Mouse (Mus musculus): Measurements from ENCODE around the gene Pdcd1lg2. TPM values are rescaled to one million over a fixed set of nuclear protein-coding genes. Genes with fewer than 3 reads are reported as not detected.

The Pdcd1lg2 gene
- polyA plus RNA-seq, 1 experiment = 0.19 TPM

DNA sequence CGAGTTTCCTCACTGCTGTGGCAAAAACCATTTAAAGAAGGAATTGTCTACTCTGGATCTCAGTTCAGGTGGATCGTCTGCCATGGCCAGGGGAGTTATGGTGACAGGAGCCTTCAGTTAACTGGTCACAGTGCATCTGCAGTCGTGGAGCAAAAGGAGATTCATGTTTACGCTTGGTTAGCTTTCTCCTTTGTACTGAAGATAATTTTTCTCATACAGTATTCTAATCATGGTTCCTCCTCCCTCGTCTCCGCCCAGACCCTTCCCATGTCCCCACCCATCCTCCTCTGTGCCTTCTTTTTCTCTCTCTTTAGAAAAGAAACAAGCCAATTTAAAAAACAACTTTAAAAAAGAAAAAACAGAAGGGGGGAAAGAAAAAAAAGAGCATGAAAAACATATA is 70.9 kb downstream of the Pdcd1lg2 start:
- TF ChIP-seq POLR2A (IDR thresholded peaks at IDR 0.05; ENCODE audit: control insufficient read depth, low read depth, low read length) = no peak
- no peak for TF ChIP-seq CTCF (IDR thresholded peaks at IDR 0.05; ENCODE audit: control insufficient read depth, insufficient read depth, insufficient replicate concordance, low read depth, low read length)
- H3K27ac ChIP-seq (ENCODE audit: control insufficient read depth, insufficient read depth, low read depth, low read length) = no peak overlapping the region
- H3K27me3 ChIP-seq (ENCODE audit: control insufficient read depth, insufficient read depth, low read length) = no peaks in the 10 kb centered on the region
- no peaks in the 10 kb centered on the region for H3K36me3 ChIP-seq (ENCODE audit: control insufficient read depth, insufficient read depth, low read length)
- H3K4me3 ChIP-seq (ENCODE audit: control insufficient read depth, low read depth, low read length) = no peak overlapping the region
- H3K4me1 ChIP-seq (ENCODE audit: control insufficient read depth, insufficient read depth, low read length) = no peaks in the 10 kb centered on the region

DNA sequence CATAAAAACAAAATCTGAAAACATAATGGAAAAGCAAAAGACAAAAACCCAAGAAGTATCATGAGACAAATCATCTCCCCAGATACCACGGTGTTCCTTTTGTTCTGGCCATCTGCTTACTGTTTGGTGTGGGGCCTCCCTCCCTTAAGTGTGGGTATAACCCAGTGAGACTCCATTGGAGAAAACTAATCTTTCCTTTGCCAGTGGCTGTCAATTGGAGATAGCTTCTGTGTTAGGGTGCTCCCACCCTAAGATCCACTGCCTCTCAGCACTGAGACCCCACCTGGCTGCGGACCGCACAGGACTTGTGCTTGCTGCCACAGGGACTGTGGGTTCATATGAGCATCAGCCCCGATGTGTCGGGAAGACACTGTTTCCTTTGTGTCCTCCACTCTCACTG is 71.4 kb downstream of the Pdcd1lg2 start:
- Histone ChIP-seq H3K27ac (ENCODE audit: control insufficient read depth, insufficient read depth, low read depth, low read length) (no peak overlapping the region), H3K36me3 (ENCODE audit: control insufficient read depth, insufficient read depth, low read length) (no peaks in the 10 kb centered on the region), H3K4me3 (ENCODE audit: control insufficient read depth, low read depth, low read length) (no peak overlapping the region), H3K4me1 (ENCODE audit: control insufficient read depth, insufficient read depth, low read length) (no peaks in the 10 kb centered on the region), H3K27me3 (ENCODE audit: control insufficient read depth, insufficient read depth, low read length) (no peaks in the 10 kb centered on the region)
- TF ChIP-seq POLR2A (IDR thresholded peaks at IDR 0.05; ENCODE audit: control insufficient read depth, low read depth, low read length) (no peak), CTCF (IDR thresholded peaks at IDR 0.05; ENCODE audit: control insufficient read depth, insufficient read depth, insufficient replicate concordance, low read depth, low read length) (no peak)

DNA sequence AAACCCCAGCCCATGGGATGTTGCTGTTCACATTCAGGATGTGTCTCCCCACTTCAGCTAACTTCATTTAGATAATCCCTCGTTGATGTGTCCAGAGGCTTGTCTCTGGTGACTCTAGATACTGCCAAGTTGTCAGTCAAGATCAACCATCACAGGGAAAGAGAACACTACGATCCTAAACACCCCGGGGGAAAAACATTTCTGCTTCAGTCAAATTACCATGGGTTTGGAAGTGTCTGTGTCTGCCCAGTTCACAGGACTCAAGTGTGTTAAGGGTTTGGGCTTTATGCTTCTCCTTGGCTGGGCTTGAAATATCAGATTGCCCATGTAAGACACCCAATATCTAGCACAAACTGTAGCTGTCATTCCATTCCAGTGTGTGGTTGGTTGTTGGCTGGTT is 71.9 kb downstream of the Pdcd1lg2 start:
- no peak for TF ChIP-seq POLR2A (IDR thresholded peaks at IDR 0.05; ENCODE audit: control insufficient read depth, low read depth, low read length)
- no peak for TF ChIP-seq CTCF (IDR thresholded peaks at IDR 0.05; ENCODE audit: control insufficient read depth, insufficient read depth, insufficient replicate concordance, low read depth, low read length)
- Histone ChIP-seq H3K27me3 (ENCODE audit: control insufficient read depth, insufficient read depth, low read length) (no peaks in the 10 kb centered on the region), H3K4me1 (ENCODE audit: control insufficient read depth, insufficient read depth, low read length) (no peaks in the 10 kb centered on the region), H3K27ac (ENCODE audit: control insufficient read depth, insufficient read depth, low read depth, low read length) (no peak overlapping the region), H3K4me3 (ENCODE audit: control insufficient read depth, low read depth, low read length) (no peak overlapping the region), H3K36me3 (ENCODE audit: control insufficient read depth, insufficient read depth, low read length) (no peaks in the 10 kb centered on the region)

GRCm38 (mm10) chr19:29483386-29483785 is 72.7 kb downstream of the Pdcd1lg2 start:
- no peak overlapping the region for H3K27ac ChIP-seq (ENCODE audit: control insufficient read depth, insufficient read depth, low read depth, low read length)
- TF ChIP-seq CTCF (IDR thresholded peaks at IDR 0.05; ENCODE audit: control insufficient read depth, insufficient read depth, insufficient replicate concordance, low read depth, low read length) (no peak), POLR2A (IDR thresholded peaks at IDR 0.05; ENCODE audit: control insufficient read depth, low read depth, low read length) (no peak)
- no peak overlapping the region for H3K4me3 ChIP-seq (ENCODE audit: control insufficient read depth, low read depth, low read length)
- H3K36me3 ChIP-seq (ENCODE audit: control insufficient read depth, insufficient read depth, low read length) = no peaks in the 10 kb centered on the region
- no peaks in the 10 kb centered on the region for H3K27me3 ChIP-seq (ENCODE audit: control insufficient read depth, insufficient read depth, low read length)
- no peaks in the 10 kb centered on the region for H3K4me1 ChIP-seq (ENCODE audit: control insufficient read depth, insufficient read depth, low read length)

DNA sequence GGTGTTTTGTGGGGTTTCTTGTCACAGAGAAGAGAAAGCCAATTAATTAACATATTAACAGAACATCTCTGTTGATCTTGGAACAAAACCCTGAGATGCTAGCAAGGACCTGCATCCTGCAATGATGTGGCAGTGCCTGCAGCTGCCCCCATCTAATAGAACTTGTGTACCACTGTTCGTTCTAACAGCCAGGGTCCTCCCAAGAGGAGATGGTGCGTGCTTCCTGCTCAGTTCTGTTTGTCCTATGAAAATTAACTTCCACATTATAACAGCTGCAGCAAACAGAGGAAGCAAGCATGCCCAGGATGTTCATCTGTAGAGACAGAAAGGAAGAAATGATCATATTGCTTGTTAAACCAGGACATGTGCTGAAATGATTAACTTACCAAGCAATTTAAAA is 73.8 kb downstream of the Pdcd1lg2 start:
- TF ChIP-seq CTCF (IDR thresholded peaks at IDR 0.05; ENCODE audit: control insufficient read depth, insufficient read depth, insufficient replicate concordance, low read depth, low read length) = no peak
- no peak for TF ChIP-seq POLR2A (IDR thresholded peaks at IDR 0.05; ENCODE audit: control insufficient read depth, low read depth, low read length)
- no peaks in the 10 kb centered on the region for H3K4me1 ChIP-seq (ENCODE audit: control insufficient read depth, insufficient read depth, low read length)
- no peak overlapping the region for H3K4me3 ChIP-seq (ENCODE audit: control insufficient read depth, low read depth, low read length)
- no peaks in the 10 kb centered on the region for H3K36me3 ChIP-seq (ENCODE audit: control insufficient read depth, insufficient read depth, low read length)
- no peaks in the 10 kb centered on the region for H3K27me3 ChIP-seq (ENCODE audit: control insufficient read depth, insufficient read depth, low read length)
- H3K27ac ChIP-seq (ENCODE audit: control insufficient read depth, insufficient read depth, low read depth, low read length) = no peak overlapping the region

GRCm38 (mm10) chr19:29485257-29485948 is 74.7 kb downstream of the Pdcd1lg2 start:
- Histone ChIP-seq H3K27ac (ENCODE audit: control insufficient read depth, insufficient read depth, low read depth, low read length) (no peak overlapping the region), H3K4me3 (ENCODE audit: control insufficient read depth, low read depth, low read length) (no peak overlapping the region), H3K36me3 (ENCODE audit: control insufficient read depth, insufficient read depth, low read length) (no peaks in the 10 kb centered on the region), H3K4me1 (ENCODE audit: control insufficient read depth, insufficient read depth, low read length) (no peaks in the 10 kb centered on the region), H3K27me3 (ENCODE audit: control insufficient read depth, insufficient read depth, low read length) (no peaks in the 10 kb centered on the region)
- TF ChIP-seq POLR2A (IDR thresholded peaks at IDR 0.05; ENCODE audit: control insufficient read depth, low read depth, low read length) (no peak), CTCF (IDR thresholded peaks at IDR 0.05; ENCODE audit: control insufficient read depth, insufficient read depth, insufficient replicate concordance, low read depth, low read length) (no peak)

DNA sequence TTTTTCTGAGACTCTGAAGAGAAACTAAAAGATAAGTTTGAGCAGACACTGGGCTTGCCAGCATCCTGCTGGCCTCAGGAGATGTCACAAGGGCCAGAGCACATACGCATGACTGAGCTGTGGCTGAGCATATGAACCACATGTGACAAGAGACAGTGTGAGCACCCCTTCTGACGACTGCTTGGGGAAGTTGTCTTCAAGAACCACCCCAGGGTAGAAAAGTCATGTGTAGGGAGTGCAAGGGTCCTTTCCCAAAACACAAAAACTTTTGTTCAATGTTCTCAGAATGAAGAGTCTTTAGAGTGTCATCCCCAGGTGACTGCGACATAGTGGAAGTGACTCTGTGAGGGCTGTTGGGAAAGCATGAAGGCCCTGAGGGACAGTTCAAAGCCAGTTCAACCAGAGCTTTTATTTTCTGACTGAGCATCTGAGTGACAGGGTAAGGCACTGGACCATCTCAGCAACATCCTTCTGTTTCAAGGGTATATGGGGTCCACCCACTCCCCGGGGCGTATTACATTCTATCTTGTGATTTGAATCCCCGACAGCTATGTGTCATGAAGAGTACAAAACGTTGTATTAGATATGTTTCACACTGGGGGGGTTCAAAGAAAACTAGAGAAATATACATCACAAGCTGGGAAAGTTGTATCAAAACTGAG is 76.0 kb downstream of the Pdcd1lg2 start:
- no peaks in the 10 kb centered on the region for H3K4me1 ChIP-seq (ENCODE audit: control insufficient read depth, insufficient read depth, low read length)
- H3K4me3 ChIP-seq (ENCODE audit: control insufficient read depth, low read depth, low read length) = no peak overlapping the region
- no peak overlapping the region for H3K27ac ChIP-seq (ENCODE audit: control insufficient read depth, insufficient read depth, low read depth, low read length)
- H3K36me3 ChIP-seq (ENCODE audit: control insufficient read depth, insufficient read depth, low read length) = no peaks in the 10 kb centered on the region
- H3K27me3 ChIP-seq (ENCODE audit: control insufficient read depth, insufficient read depth, low read length) = no peaks in the 10 kb centered on the region
- TF ChIP-seq POLR2A (IDR thresholded peaks at IDR 0.05; ENCODE audit: control insufficient read depth, low read depth, low read length) (no peak), CTCF (IDR thresholded peaks at IDR 0.05; ENCODE audit: control insufficient read depth, insufficient read depth, insufficient replicate concordance, low read depth, low read length) (no peak)

All from testis, adult 2 months (tissue).